Mouse (Mus musculus): ENCODE measurements at regions not wholly inside any gene's neighbourhood (a gene's known extent, or its start where the extent isn't known, plus 50 kb on each side); places are given as distances from the start of the nearest gene placed in this dataset.
"Not testable (repeated sequence)": the region's sequence is repeated elsewhere in the genome, so short reads cannot be mapped to it uniquely, and the experiment has no call there.

DNA sequence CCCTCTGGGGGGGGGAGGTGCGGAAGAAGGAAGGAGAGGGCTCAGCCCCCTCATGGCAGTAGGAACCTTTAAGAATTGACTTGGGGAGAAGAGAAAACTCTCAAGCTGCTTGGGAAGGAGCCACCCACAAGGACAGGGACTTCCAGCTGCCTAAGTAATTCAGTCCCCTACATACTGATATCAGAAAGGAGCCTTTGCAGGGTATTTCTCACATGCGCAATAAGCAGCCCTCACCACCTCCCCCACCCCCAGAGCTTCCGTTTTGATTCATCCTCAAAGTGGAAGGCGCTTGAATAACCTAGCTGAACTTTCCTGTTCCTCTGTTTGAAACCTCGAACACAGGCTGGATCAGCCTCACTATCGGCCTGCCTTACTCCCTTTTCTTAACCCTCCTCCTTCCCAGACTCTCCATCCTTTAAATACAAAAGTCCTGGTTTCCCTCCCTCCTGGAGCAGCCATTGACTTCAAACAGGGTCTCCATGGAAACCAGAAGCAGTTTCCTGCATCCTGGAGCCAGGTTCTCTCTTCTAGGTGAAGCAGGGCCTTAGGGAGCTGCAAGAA, 104.5 kb upstream of the Gap43 start:
- Histone ChIP-seq H3K4me2 (ENCODE audit: low read length) (peak overlapping the region; percentile 24), H3K9me3 (replicated peaks; ENCODE audit: low read length) (no peaks in the 10 kb centered on the region), H3K27ac (no peak overlapping the region), H3K9ac (ENCODE audit: low read depth, low read length) (no peak overlapping the region), H3K27me3 (ENCODE audit: insufficient read depth, low read length) (no peaks in the 10 kb centered on the region), H3K36me3 (ENCODE audit: insufficient read depth, low read length) (no peaks in the 10 kb centered on the region), H3K4me1 (replicated peaks; ENCODE audit: insufficient read depth, low read length) (no peaks in the 10 kb centered on the region), H3K4me3 (replicated peaks; ENCODE audit: low read depth, low read length) (no peak overlapping the region)
- ATAC-seq (replicated peaks; ENCODE audit: low FRiP score, low read depth) (no peak), DNase-seq (ENCODE audit: low spot score) (peak; percentile 25)
- TF ChIP-seq CTCF (IDR thresholded peaks at IDR 0.05; ENCODE audit: low read depth): no peak
- WGBS: 26% methylated on average over 6 of the region's 6 CpGs

DNA sequence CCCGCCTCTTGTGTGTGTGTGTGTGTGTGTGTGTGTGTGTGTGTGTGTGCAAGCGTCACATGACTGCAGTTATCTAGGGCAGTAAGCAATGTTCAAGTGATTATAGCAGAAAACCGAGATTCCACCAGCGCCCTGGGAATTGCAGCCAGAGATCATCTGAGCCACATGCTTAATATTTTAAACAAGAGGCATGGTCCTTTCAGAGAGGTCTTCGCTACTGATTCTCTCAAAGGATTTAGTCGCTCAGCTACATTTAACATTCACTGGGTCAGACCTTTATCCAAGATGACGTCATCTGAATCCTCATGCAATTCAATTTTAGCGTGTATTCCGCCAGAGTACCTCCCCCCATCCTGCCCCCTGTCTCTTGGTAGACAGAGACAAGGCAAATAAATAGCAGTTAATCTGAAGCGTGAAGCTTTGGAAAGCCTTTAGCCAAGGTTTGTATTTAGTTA, 104.0 kb upstream of the Gap43 start:
- no peak for DNase-seq (ENCODE audit: low spot score)

GRCm38 (mm10) chr16:42440822-42441221, 100.4 kb upstream of the Gap43 start:
- Histone ChIP-seq H3K36me3 (ENCODE audit: insufficient read depth, low read length) (no peaks in the 10 kb centered on the region), H3K9me3 (replicated peaks; ENCODE audit: low read length) (no peaks in the 10 kb centered on the region), H3K27me3 (ENCODE audit: insufficient read depth, low read length) (no peaks in the 10 kb centered on the region), H3K4me3 (replicated peaks; ENCODE audit: low read depth, low read length) (no peak overlapping the region), H3K9ac (ENCODE audit: low read depth, low read length) (no peak overlapping the region), H3K27ac (no peak overlapping the region), H3K4me1 (replicated peaks; ENCODE audit: insufficient read depth, low read length) (no peaks in the 10 kb centered on the region), H3K4me2 (ENCODE audit: low read length) (no peak overlapping the region)
- DNase-seq (ENCODE audit: low spot score) (peak; percentile 11), ATAC-seq (replicated peaks; ENCODE audit: low FRiP score, low read depth) (no peak)
- no peak for TF ChIP-seq CTCF (IDR thresholded peaks at IDR 0.05; ENCODE audit: low read depth)
- 32% methylated on average over 4 of the region's 4 CpGs for WGBS

More for the DNA sequence above, 104.0 kb upstream of the Gap43 start:
- no peak overlapping the region for H3K4me3 ChIP-seq (replicated peaks; ENCODE audit: low read depth, low read length)
- no peaks in the 10 kb centered on the region for H3K9me3 ChIP-seq (replicated peaks; ENCODE audit: low read length)
- H3K9ac ChIP-seq (ENCODE audit: low read depth, low read length): no peak overlapping the region
- H3K27ac ChIP-seq: no peak overlapping the region
- H3K4me2 ChIP-seq (ENCODE audit: low read length): peak overlapping the region; percentile 24
- ATAC-seq (replicated peaks; ENCODE audit: low FRiP score, low read depth): no peak
- 0 out of 2 replicates have a peak, but pooled peaks have one; percentile 3 for TF ChIP-seq CTCF (IDR thresholded peaks at IDR 0.05; ENCODE audit: low read depth)
- H3K36me3 ChIP-seq (ENCODE audit: insufficient read depth, low read length): no peaks in the 10 kb centered on the region
- 55% methylated on average over 10 of the region's 10 CpGs for WGBS
- no peaks in the 10 kb centered on the region for H3K27me3 ChIP-seq (ENCODE audit: insufficient read depth, low read length)
- H3K4me1 ChIP-seq (replicated peaks; ENCODE audit: insufficient read depth, low read length): no peaks in the 10 kb centered on the region

DNA sequence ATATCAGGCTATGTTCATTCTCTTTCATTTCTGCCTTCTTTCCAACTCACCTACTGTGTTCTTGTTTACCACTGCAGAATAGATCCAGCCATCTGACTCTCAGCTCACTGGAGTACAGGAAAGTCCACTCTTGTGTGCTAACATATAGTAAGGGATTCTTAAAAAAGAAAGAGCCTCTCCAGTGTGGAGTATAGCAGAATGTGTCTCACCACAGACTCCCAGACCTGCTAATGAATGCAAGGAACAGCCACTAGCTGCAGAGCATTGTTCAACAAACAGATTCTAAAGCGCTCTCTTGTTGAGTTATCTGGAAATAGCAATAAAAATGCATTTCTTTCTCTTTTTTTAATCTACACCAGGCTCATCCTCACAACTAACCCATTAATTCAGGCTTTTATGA, 91.1 kb upstream of the Gap43 start:
- no peak overlapping the region for H3K27ac ChIP-seq
- H3K36me3 ChIP-seq (ENCODE audit: insufficient read depth, low read length): no peaks in the 10 kb centered on the region
- H3K9ac ChIP-seq (ENCODE audit: low read depth, low read length): no peak overlapping the region
- no peak for TF ChIP-seq CTCF (IDR thresholded peaks at IDR 0.05; ENCODE audit: low read depth)
- H3K4me1 ChIP-seq (replicated peaks; ENCODE audit: insufficient read depth, low read length): no peaks in the 10 kb centered on the region
- no peak overlapping the region for H3K4me2 ChIP-seq (ENCODE audit: low read length)
- ATAC-seq (replicated peaks; ENCODE audit: low FRiP score, low read depth): no peak
- no peak for DNase-seq (ENCODE audit: low spot score)
- no peaks in the 10 kb centered on the region for H3K9me3 ChIP-seq (replicated peaks; ENCODE audit: low read length)
- no peak overlapping the region for H3K4me3 ChIP-seq (replicated peaks; ENCODE audit: low read depth, low read length)
- no peaks in the 10 kb centered on the region for H3K27me3 ChIP-seq (ENCODE audit: insufficient read depth, low read length)
- WGBS: 100% methylated on average over 1 of the region's 1 CpGs

- no peak for DNase-seq (ENCODE audit: low spot score)
- no peak overlapping the region for H3K4me3 ChIP-seq (replicated peaks; ENCODE audit: low read depth, low read length)
- no peaks in the 10 kb centered on the region for H3K27me3 ChIP-seq (ENCODE audit: insufficient read depth, low read length)
- no peak overlapping the region for H3K27ac ChIP-seq
- no peak for TF ChIP-seq CTCF (IDR thresholded peaks at IDR 0.05; ENCODE audit: low read depth)
- no peaks in the 10 kb centered on the region for H3K4me1 ChIP-seq (replicated peaks; ENCODE audit: insufficient read depth, low read length)
- H3K9ac ChIP-seq (ENCODE audit: low read depth, low read length): no peak overlapping the region
- H3K9me3 ChIP-seq (replicated peaks; ENCODE audit: low read length): no peaks in the 10 kb centered on the region
- WGBS: 79% methylated on average over 4 of the region's 4 CpGs
- H3K36me3 ChIP-seq (ENCODE audit: insufficient read depth, low read length): no peaks in the 10 kb centered on the region
- no peak overlapping the region for H3K4me2 ChIP-seq (ENCODE audit: low read length)
- no peak for ATAC-seq (replicated peaks; ENCODE audit: low FRiP score, low read depth)
Measured at GRCm38 (mm10) chr16:42416673-42417072, 76.2 kb upstream of the Gap43 start.

DNA sequence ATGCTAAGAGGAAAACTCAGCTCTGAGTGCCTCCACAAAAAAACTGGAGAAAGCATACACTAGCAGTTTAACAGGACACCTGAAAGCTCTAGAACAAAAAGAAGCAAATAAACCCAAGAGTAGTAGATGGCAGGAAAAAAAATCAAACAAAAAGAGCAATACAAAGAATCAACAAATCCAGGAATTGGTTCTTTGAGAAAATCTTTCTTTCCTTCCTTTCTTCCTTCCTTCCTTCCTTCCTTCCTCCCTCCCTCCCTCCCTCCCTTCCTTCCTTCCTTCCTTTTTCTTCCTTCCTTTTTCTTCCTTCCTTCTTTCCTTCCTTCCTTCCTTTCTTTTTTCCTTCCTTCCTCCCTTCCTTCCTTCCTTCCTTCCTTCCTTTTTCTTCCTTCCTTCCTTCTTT, 71.6 kb upstream of the Gap43 start:
- DNase-seq (ENCODE audit: low spot score); H3K27me3 ChIP-seq (ENCODE audit: insufficient read depth, low read length); H3K4me2 ChIP-seq (ENCODE audit: low read length); H3K4me1 ChIP-seq (replicated peaks; ENCODE audit: insufficient read depth, low read length); H3K27ac ChIP-seq; ATAC-seq (replicated peaks; ENCODE audit: low FRiP score, low read depth); H3K36me3 ChIP-seq (ENCODE audit: insufficient read depth, low read length); H3K4me3 ChIP-seq (replicated peaks; ENCODE audit: low read depth, low read length); H3K9me3 ChIP-seq (replicated peaks; ENCODE audit: low read length); H3K9ac ChIP-seq (ENCODE audit: low read depth, low read length): not testable (repeated sequence)

DNA sequence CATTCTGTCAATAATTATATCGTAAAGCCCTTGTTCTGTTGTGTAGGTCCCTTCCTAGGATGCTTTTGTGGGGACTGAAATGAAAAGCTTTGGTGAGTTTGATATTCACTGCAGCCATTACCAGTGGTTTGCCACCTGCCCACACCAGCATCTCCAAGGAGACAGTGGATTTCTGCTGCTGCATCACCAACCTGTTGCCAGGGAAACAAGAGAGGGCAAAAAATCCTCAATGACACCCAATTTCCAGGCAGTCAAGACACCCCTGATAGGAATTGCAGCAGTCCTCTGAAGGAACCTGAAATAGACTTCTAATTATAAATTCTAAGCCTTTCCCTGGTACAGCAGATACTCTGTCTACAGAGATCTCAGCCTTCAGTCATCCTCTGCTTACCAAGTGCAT, 56.1 kb upstream of the Gap43 start:
- DNase-seq (ENCODE audit: low spot score) (no peak), ATAC-seq (replicated peaks; ENCODE audit: low FRiP score, low read depth) (no peak)
- Histone ChIP-seq H3K9ac (ENCODE audit: low read depth, low read length) (no peak overlapping the region), H3K27ac (no peak overlapping the region), H3K4me3 (replicated peaks; ENCODE audit: low read depth, low read length) (no peak overlapping the region), H3K27me3 (ENCODE audit: insufficient read depth, low read length) (no peaks in the 10 kb centered on the region), H3K4me1 (replicated peaks; ENCODE audit: insufficient read depth, low read length) (no peaks in the 10 kb centered on the region), H3K4me2 (ENCODE audit: low read length) (no peak overlapping the region), H3K9me3 (replicated peaks; ENCODE audit: low read length) (no peaks in the 10 kb centered on the region), H3K36me3 (ENCODE audit: insufficient read depth, low read length) (no peaks in the 10 kb centered on the region)
- no peak for TF ChIP-seq CTCF (IDR thresholded peaks at IDR 0.05; ENCODE audit: low read depth)
- 98% methylated on average over 1 of the region's 1 CpGs for WGBS
